Mouse (Mus musculus) heart, embryonic 12.5 days (tissue): ENCODE results near the gene Exosc2. TPM values are rescaled to one million over a fixed set of nuclear protein-coding genes. Genes with fewer than 3 reads are reported as not detected.

Experiments used
- ATAC-seq: fragments of 200-750 bp; cut with Nextera tagmentation; 2 replicates; pipeline ENCODE4 v1.8.0; 2017; ENCODE audit warnings: moderate TSS enrichment, moderate library complexity; ENCODE audit not compliant: insufficient number of reproducible peaks, low FRiP score
- H3K27ac ChIP-seq: fragments of 300-500 bp; sonication (generic); 2 replicates; pipeline ENCODE4 v1.5.1; 2016; ENCODE audit warnings: mild to moderate bottlenecking, moderate library complexity; ENCODE audit not compliant: poor library complexity, severe bottlenecking
- H3K27me3 ChIP-seq: fragments of 300-500 bp; sonication (generic); replicated peaks from 2 replicates; pipeline ENCODE4 v1.6.1; 2016; ENCODE audit warnings: mild to moderate bottlenecking, moderate library complexity
- H3K36me3 ChIP-seq: fragments of 300-500 bp; sonication (generic); 2 replicates; pipeline ENCODE4 v1.6.1; 2016; ENCODE audit warnings: mild to moderate bottlenecking, moderate library complexity
- H3K4me1 ChIP-seq: fragments of 300-500 bp; sonication (generic); replicated peaks from 2 replicates; pipeline ENCODE4 v1.6.1; 2016; ENCODE audit warnings: mild to moderate bottlenecking
- H3K4me2 ChIP-seq: fragments of 300-500 bp; sonication (generic); 2 replicates; pipeline ENCODE4 v1.6.1; 2016; ENCODE audit warnings: mild to moderate bottlenecking, moderate library complexity
- H3K4me3 ChIP-seq: fragments of 300-500 bp; sonication (generic); 2 replicates; pipeline ENCODE4 v1.5.1; 2016; ENCODE audit warnings: mild to moderate bottlenecking
- H3K9ac ChIP-seq: fragments of 300-500 bp; sonication (generic); 2 replicates; pipeline ENCODE4 v1.6.1; 2016; ENCODE audit warnings: mild to moderate bottlenecking, moderate library complexity
- H3K9me3 ChIP-seq: fragments of 300-500 bp; sonication (generic); replicated peaks from 2 replicates; pipeline ENCODE4 v1.6.1; 2016; ENCODE audit warnings: mild to moderate bottlenecking, moderate library complexity
- WGBS: fragments of 180-500 bp; shearing (Covaris S2); methylation state at CpG from one replicate; pipeline ENCODE4 v1.1.7; 2016; 5-methylcytosine and 5-hydroxymethylcytosine counted together
- polyA plus RNA-seq: library from polyadenylated mRNA; unstranded; fragments of >200 nt; fragmentation: Nextera tagmentation; extraction: Ambion mirVana; gene quantifications from 2 replicates; pipeline ENCODE4 v1.2.1, GENCODE M21; 2016

Gene Exosc2
- polyA plus RNA-seq, 1 experiment from 2014 or later = 38.4 TPM

- H3K4me1 ChIP-seq = peaks cover 10% of the 10 kb centered on the region
- no peak overlapping the region for H3K4me3 ChIP-seq
- ATAC-seq = no peak
- H3K27me3 ChIP-seq = no peaks in the 10 kb centered on the region
- H3K27ac ChIP-seq = no peak overlapping the region
- WGBS = 7% methylated on average over 2 of the region's 2 CpGs
- H3K9me3 ChIP-seq = no peaks in the 10 kb centered on the region
- H3K36me3 ChIP-seq = peaks cover 9% of the 10 kb centered on the region
- no peak overlapping the region for H3K4me2 ChIP-seq
- no peak overlapping the region for H3K9ac ChIP-seq
Observed at GRCm38 (mm10) chr2:31706531-31706930, 36.0 kb downstream of the Exosc2 start.

DNA sequence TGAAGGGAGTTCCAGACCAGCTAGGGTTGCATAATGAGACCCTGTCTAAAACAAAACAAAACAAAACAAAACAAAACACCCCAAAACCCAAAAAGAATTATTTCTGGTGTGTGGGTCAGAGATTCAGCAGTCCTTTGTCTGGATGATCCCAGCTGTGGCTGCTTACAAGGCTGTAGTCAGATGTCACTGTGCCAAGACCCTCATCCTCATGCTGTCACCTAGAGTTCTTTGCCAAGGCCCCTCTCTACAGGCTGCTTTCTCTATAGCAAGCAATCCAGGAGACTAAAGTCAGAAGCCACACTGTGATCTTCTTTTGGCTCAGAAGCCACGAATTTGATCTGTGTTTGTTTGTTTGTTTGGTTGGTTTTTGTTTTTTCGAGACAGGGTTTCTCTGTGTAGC lies 42.2 kb downstream of the Exosc2 start:
- Histone ChIP-seq H3K4me1 (peaks cover 18% of the 10 kb centered on the region), H3K27me3 (no peaks in the 10 kb centered on the region), H3K36me3 (peaks cover 13% of the 10 kb centered on the region), H3K4me3 (no peak overlapping the region), H3K9me3 (no peaks in the 10 kb centered on the region), H3K27ac (no peak overlapping the region), H3K4me2 (no peak overlapping the region), H3K9ac (no peak overlapping the region)
- 80% methylated on average over 2 of the region's 2 CpGs for WGBS
- ATAC-seq = no peak

GRCm38 (mm10) chr2:31713813-31714212 lies 43.3 kb downstream of the Exosc2 start:
- Histone ChIP-seq H3K27me3 (no peaks in the 10 kb centered on the region), H3K4me3 (no peak overlapping the region), H3K4me1 (peaks cover 15% of the 10 kb centered on the region), H3K27ac (no peak overlapping the region), H3K9ac (no peak overlapping the region), H3K9me3 (no peaks in the 10 kb centered on the region), H3K36me3 (peaks cover 14% of the 10 kb centered on the region), H3K4me2 (no peak overlapping the region)
- ATAC-seq = no peak
- WGBS = 77% methylated on average over 3 of the region's 3 CpGs

GRCm38 (mm10) chr2:31714780-31715179 lies 44.3 kb downstream of the Exosc2 start:
- no peak for ATAC-seq
- WGBS = 90% methylated on average over 4 of the region's 4 CpGs

DNA sequence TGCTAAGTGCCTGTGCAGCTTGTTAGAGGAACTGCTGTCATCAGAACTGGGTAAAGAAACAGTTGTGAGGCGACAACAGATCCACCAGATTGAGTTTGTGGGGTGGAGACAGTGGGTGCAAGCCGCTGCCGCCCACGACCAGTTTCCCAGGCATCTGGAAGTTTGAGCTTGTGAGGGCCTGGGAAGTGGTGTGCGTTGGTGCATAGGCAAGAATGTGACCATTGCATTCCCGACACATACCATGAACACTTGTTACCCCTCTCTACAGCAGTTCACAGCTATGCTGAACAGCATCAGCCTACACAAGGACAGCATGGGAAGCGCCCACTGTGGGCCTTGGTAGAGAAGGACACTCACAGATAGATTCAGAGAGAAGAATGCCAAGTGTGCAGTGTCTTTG lies 45.5 kb downstream of the Exosc2 start:
- Histone ChIP-seq H3K27ac (peak overlapping the region; percentile 53), H3K9me3 (no peaks in the 10 kb centered on the region), H3K4me2 (no peak overlapping the region), H3K4me3 (no peak overlapping the region), H3K4me1 (peaks cover 15% of the 10 kb centered on the region), H3K36me3 (peaks cover 14% of the 10 kb centered on the region), H3K27me3 (no peaks in the 10 kb centered on the region), H3K9ac (no peak overlapping the region)
- WGBS = 59% methylated on average over 7 of the region's 7 CpGs
- no peak for ATAC-seq

More at GRCm38 (mm10) chr2:31714780-31715179, 44.3 kb downstream of the Exosc2 start:
- Histone ChIP-seq H3K4me3 (no peak overlapping the region), H3K9me3 (no peaks in the 10 kb centered on the region), H3K4me1 (peaks cover 15% of the 10 kb centered on the region), H3K27ac (no peak overlapping the region), H3K9ac (no peak overlapping the region), H3K4me2 (no peak overlapping the region), H3K27me3 (no peaks in the 10 kb centered on the region), H3K36me3 (peaks cover 14% of the 10 kb centered on the region)

GRCm38 (mm10) chr2:31719202-31719880 lies 48.8 kb downstream of the Exosc2 start:
- Histone ChIP-seq H3K27me3 (no peaks in the 10 kb centered on the region), H3K4me3 (no peak overlapping the region), H3K27ac (no peak overlapping the region), H3K9ac (no peak overlapping the region), H3K4me2 (no peak overlapping the region), H3K36me3 (peaks cover 7% of the 10 kb centered on the region; the same call in 1 of the 2 replicates), H3K9me3 (no peaks in the 10 kb centered on the region), H3K4me1 (peaks cover 23% of the 10 kb centered on the region)
- no peak for ATAC-seq
- WGBS = 84% methylated on average over 6 of the region's 6 CpGs

DNA sequence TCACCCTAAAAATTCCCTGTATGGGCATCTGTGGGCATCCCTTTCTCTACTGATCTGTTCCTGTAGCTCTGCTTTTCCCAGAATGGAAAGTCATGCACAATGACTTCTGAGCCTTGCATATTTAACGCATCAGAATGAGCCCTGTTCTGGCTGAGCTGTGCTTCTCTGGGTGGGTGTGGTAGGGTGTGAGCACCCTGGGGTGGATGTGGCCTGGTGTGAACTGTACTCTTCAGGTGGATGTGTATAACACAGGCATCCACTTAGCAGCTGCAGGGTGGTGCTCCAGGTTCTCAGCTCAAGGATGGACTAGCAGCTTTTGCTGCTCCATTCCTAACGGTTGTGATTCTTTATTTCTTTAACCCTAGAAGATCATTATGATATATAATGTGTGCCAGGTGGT lies 49.4 kb downstream of the Exosc2 start:
- 81% methylated on average over 2 of the region's 2 CpGs for WGBS
- ATAC-seq = no peak
- no peaks in the 10 kb centered on the region for H3K27me3 ChIP-seq
- no peaks in the 10 kb centered on the region for H3K9me3 ChIP-seq
- no peak overlapping the region for H3K27ac ChIP-seq
- no peak overlapping the region for H3K9ac ChIP-seq
- no peak overlapping the region for H3K4me3 ChIP-seq
- peaks cover 23% of the 10 kb centered on the region for H3K4me1 ChIP-seq
- H3K36me3 ChIP-seq = peaks cover 4% of the 10 kb centered on the region; the same call in 1 of the 2 replicates
- no peak overlapping the region for H3K4me2 ChIP-seq

- Histone ChIP-seq H3K4me3 (no peak overlapping the region), H3K4me2 (no peak overlapping the region), H3K36me3 (peaks cover 4% of the 10 kb centered on the region; the same call in 1 of the 2 replicates), H3K9me3 (no peaks in the 10 kb centered on the region), H3K27me3 (no peaks in the 10 kb centered on the region), H3K4me1 (peaks cover 19% of the 10 kb centered on the region), H3K9ac (no peak overlapping the region), H3K27ac (no peak overlapping the region)
- ATAC-seq = no peak
- 60% methylated on average over 4 of the region's 4 CpGs for WGBS
Observed at GRCm38 (mm10) chr2:31720783-31721182, 50.3 kb downstream of the Exosc2 start.

GRCm38 (mm10) chr2:31724730-31725490 lies 54.4 kb downstream of the Exosc2 start:
- WGBS = 75% methylated on average over 7 of the region's 7 CpGs
- no peak overlapping the region for H3K9ac ChIP-seq
- no peak for ATAC-seq
- H3K27me3 ChIP-seq = no peaks in the 10 kb centered on the region
- H3K4me2 ChIP-seq = no peak overlapping the region
- H3K9me3 ChIP-seq = no peaks in the 10 kb centered on the region
- H3K4me3 ChIP-seq = no peak overlapping the region
- H3K4me1 ChIP-seq = peaks cover 40% of the 10 kb centered on the region
- no peaks in the 10 kb centered on the region for H3K36me3 ChIP-seq
- H3K27ac ChIP-seq = no peak overlapping the region

GRCm38 (mm10) chr2:31727576-31728277 lies 57.2 kb downstream of the Exosc2 start:
- H3K36me3 ChIP-seq = no peaks in the 10 kb centered on the region
- no peak overlapping the region for H3K4me2 ChIP-seq
- peak overlapping the region; percentile 24; the same call in 1 of the 2 replicates for H3K27ac ChIP-seq
- WGBS = 68% methylated on average over 9 of the region's 9 CpGs
- H3K4me3 ChIP-seq = no peak overlapping the region
- ATAC-seq = no peak
- H3K27me3 ChIP-seq = no peaks in the 10 kb centered on the region
- H3K4me1 ChIP-seq = peaks cover 42% of the 10 kb centered on the region
- H3K9me3 ChIP-seq = no peaks in the 10 kb centered on the region
- H3K9ac ChIP-seq = no peak overlapping the region

DNA sequence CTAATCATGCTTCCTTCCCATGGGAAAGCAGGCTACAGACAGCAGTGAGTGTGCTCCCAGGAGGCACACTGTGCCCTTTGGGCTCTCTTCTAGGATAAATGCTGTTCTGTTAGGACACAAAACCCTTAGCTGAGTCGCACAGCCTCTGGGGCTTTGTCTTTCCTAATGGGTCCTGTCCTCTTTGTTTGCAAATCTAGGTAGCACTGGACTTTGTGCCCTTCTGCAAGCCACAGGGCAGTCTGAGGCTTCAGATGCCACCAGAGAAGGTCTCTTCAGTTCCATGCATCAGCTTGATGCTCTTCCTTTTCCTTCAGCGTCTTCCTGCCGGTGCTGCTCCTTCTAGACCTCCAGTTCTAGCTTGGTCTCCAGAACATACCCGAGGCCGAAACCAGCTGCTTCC lies 60.1 kb downstream of the Exosc2 start:
- peaks cover 42% of the 10 kb centered on the region for H3K4me1 ChIP-seq
- H3K4me3 ChIP-seq = no peak overlapping the region
- no peaks in the 10 kb centered on the region for H3K9me3 ChIP-seq
- no peaks in the 10 kb centered on the region for H3K27me3 ChIP-seq
- no peak overlapping the region for H3K4me2 ChIP-seq
- H3K27ac ChIP-seq = no peak overlapping the region
- ATAC-seq = no peak
- no peak overlapping the region for H3K9ac ChIP-seq
- no peaks in the 10 kb centered on the region for H3K36me3 ChIP-seq
- 81% methylated on average over 5 of the region's 5 CpGs for WGBS
